Mouse (Mus musculus) erythroblast, embryonic 14.5 days (primary cell): Measurements from ENCODE around the gene Tmem132b.

Source experiments
- GATA1 ChIP-seq: IDR thresholded peaks from 2 replicates; pipeline ENCODE4 v1.6.1; 2012; ENCODE audit warnings: low read length, inconsistent platforms, mixed read lengths
- TAL1 ChIP-seq: IDR thresholded peaks from 3 replicates; pipeline ENCODE4 v1.6.1; 2012; ENCODE audit warnings: low read length, inconsistent platforms, mixed read lengths

DNA sequence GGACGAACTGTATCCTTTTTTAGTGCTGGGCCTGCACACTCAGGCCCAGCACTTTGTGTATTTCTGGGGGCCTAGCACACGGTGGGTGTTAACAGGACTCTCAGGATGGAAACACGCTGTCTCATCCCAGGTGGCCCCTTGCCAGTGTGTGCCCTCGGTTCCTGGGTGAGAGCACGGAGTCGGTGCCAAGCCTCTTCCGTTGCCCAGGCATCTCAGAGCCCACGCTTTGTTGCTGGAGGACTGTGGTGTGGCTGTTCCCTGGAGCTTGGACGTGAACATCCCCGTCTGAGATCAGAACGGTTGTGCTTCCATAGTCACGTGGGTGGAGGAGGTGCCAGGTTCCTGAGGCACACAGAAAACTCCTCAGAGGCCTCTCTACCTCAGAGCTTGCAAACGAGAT lies 47.1 kb downstream of the Tmem132b start:
- TF ChIP-seq GATA1 = no peak
- no peak for TF ChIP-seq TAL1
